ENCODE assay signal across 13 mouse cellular contexts in genomic region chr8:34525231-34525630, GRCm38 (mm10).
"Had no signal": no experiment of that assay in that cellular context is flagged by ENCODE, and none has a peak within 500 bp of the region (broad histone marks: within the 10 kb centered on the region; RNA-seq: fewer than 3 reads in every experiment).

No protein-coding gene starts in this region.

- H3K9ac ChIP-seq: limb, embryonic 13.5 days; liver, embryonic 14.5 days; neural tube, embryonic 12.5 days had no signal

- H3K27me3 ChIP-seq: limb, embryonic 13.5 days; megakaryocyte, embryonic 14.5 days; neural tube, embryonic 12.5 days had no signal

- H3K4me3 ChIP-seq: limb, embryonic 13.5 days; megakaryocyte, embryonic 14.5 days; neural tube, embryonic 12.5 days had no signal

- H3K4me2 ChIP-seq: limb, embryonic 13.5 days; neural tube, embryonic 12.5 days had no signal

- H3K4me1 ChIP-seq: limb, embryonic 13.5 days; neural tube, embryonic 12.5 days had no signal

- DNase-seq: kidney, adult 11 months; kidney, adult 9 months; kidney, postnatal 10 days; left cerebral cortex, postnatal 4 days; lung, adult 18-20 months; lung, postnatal 4 days; right cerebral cortex, postnatal 14 days; thymus, postnatal 36 days had no signal

- ATAC-seq: lung, postnatal 0 days had no signal

- H3K9me3 ChIP-seq: limb, embryonic 13.5 days; neural tube, embryonic 12.5 days had no signal

- H3K36me3 ChIP-seq: limb, embryonic 13.5 days; neural tube, embryonic 12.5 days had no signal

- H3K27ac ChIP-seq: limb, embryonic 13.5 days; liver, embryonic 14.5 days; neural tube, embryonic 12.5 days had no signal
